Mouse (Mus musculus): ENCODE data around the gene Apod.

Gene Apod

DNA sequence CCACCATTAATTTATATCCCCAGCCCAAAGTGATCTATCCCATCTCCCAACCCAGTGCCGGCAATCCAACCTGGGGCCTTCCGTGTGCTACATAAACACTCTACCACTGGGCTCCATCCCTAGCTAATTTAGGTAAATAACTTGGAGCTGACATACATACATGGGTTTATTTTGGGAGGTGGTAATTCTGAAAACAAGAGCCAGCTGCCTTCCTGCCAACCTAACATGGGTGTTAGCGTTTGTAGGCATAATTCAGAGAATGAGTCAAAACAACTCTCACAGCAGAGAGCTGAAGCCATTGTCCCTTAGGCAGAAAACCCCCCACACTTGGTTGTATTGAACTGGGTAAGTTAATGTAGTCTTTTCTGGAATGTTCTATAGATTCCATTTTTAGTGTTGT is 26.9 kb downstream of the Apod start:
- no peak for DNase-seq (ENCODE audit: extremely low read depth, insufficient read length, low spot score)

GRCm38 (mm10) chr16:31286801-31287488 is 27.7 kb downstream of the Apod start:
- DNase-seq (ENCODE audit: extremely low read depth, insufficient read length, low spot score), result no peak

GRCm38 (mm10) chr16:31281981-31282380 is 32.6 kb downstream of the Apod start:
- DNase-seq (ENCODE audit: extremely low read depth, insufficient read length, low spot score), result no peak

DNA sequence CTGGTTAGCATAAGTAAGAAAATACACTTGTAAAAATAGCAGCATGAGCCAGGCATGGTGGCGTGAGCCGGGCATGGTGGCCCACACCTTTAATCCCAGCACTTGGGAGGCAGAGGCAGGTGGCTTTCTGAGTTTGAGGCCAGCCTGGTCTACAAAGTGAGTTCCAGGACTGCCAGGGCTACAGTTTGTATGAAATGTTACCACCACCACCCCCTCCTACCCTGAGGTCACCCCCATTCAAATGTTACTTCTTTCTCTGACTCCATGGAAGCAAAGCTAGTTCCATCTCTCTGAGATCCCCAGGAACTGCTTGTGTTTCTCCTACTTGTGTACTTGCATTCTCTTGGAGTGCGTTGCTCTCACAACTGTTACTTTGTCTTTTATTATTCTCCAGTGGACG is 34.4 kb downstream of the Apod start:
- no peak for DNase-seq (ENCODE audit: extremely low read depth, insufficient read length, low spot score)

GRCm38 (mm10) chr16:31278581-31278980 is 36.0 kb downstream of the Apod start:
- no peak for DNase-seq (ENCODE audit: extremely low read depth, insufficient read length, low spot score)

DNA sequence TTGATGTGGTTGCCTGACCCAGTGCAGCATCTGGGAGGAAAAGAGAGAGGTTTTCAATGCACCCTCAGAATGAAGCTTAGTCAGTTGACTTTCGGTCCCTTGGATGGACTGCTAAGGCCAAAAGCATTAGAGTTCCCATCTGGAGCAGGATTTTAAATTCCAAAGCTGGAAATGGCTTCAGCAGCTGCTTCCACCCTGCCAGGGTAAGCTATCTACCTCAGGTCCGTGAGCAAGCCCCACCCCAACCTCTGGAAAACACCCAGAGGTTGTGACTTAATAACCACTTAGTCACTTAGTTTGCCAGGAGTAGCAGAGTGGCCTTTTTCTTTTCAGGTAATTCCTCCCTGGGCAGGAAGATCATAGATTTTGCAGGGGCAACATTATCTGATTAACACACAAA is 36.5 kb downstream of the Apod start:
- DNase-seq (ENCODE audit: extremely low read depth, insufficient read length, low spot score), result no peak

- DNase-seq (ENCODE audit: extremely low read depth, insufficient read length, low spot score), result no peak
These were observed 37.6 kb downstream of the Apod start for GRCm38 (mm10) chr16:31276962-31277361.

GRCm38 (mm10) chr16:31276539-31276938 is 38.1 kb downstream of the Apod start:
- DNase-seq (ENCODE audit: extremely low read depth, insufficient read length, low spot score), result no peak

DNA sequence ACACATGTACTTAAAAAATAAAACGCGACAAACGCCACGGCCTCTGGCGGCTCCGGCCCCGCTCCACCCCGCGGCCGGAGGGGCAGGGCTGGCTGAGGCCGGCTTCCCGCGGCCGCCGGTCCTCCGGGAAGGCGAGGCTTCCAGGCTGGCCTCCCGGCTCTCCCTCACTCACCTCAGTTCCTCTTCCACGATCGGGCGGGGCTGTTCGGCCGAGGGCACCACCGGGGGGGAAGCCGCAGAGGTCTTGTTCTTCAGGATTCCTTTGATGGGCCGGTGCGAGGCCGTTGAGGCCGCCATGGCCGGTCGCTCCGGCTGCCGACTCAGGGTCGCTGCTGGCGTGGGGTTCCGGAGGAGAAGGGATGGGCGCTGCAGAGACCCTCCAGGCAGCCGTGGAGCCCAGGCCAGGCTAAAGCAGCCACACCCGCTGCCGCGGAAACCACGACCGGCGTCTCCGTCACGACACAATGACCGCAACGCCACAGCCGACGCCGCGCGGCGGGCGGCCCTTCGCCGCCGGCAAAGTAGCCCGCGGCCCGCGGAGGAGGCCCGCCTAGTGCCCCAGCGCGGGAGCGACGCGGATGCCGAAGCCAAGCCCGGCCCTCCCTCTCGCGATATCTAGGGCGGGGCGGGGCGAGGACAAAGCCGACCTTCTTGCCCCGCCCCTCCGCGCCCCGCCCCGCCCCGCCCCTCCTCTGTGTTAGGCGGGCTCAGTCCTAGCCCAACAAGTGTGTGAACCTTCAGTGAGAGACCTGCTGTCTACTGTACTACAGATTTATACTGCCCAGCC is 39.7 kb downstream of the Apod start, which contains the start of gene Ppp1r2:
TSS of gene Ppp1r2 (minus strand) at position 604 of the 787 bp plus-strand sequence.
- peak; percentile 93 for DNase-seq (ENCODE audit: extremely low read depth, insufficient read length, low spot score)

- no peak for DNase-seq (ENCODE audit: extremely low read depth, insufficient read length, low spot score)
These were observed 40.5 kb downstream of the Apod start for GRCm38 (mm10) chr16:31274084-31274483.

DNA sequence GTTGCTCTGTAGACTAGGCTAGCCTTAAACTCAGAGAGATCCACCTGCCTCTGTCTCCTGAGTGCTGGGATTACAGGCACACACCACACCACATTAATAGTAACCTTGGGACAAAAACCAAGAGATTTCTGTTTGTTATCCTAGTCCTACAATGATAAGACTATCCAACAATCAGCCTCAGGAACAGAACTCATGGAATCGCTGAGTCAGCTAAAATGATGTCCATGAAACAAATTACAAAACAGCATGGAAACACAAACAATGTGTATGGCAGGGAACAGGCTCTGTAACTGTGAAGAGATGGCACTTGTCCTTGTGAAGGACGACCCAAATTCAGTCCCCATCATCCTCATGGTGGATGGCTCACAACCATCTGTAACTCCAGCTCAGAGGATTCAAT is 47.9 kb downstream of the Apod start:
- no peak for DNase-seq (ENCODE audit: extremely low read depth, insufficient read length, low spot score)

- DNase-seq (ENCODE audit: extremely low read depth, insufficient read length, low spot score), result no peak
These were observed 58.5 kb downstream of the Apod start for GRCm38 (mm10) chr16:31256151-31256550.

DNA sequence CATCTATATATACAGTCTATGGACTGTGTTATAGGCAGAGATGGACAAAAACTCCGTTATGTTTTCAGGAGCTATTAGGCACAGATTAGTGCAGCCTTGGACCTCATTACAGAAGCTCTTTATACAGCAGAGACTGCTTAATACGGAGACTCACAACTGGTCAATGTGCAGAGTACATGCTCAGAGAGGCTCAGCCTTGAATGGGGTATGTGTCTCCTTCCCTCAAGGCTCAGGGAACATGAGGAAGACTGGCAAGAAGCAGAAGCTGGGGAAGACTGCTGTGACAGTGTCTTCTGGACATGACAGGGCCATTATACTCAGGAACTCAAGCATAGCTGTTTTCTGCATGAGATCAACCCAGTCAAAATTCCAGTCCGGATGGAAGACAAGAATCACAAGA is 58.9 kb downstream of the Apod start:
- DNase-seq (ENCODE audit: extremely low read depth, insufficient read length, low spot score), result no peak

GRCm38 (mm10) chr16:31249401-31249800 is 65.2 kb downstream of the Apod start:
- DNase-seq (ENCODE audit: extremely low read depth, insufficient read length, low spot score), result no peak

- no peak for DNase-seq (ENCODE audit: extremely low read depth, insufficient read length, low spot score)
These were observed 65.9 kb downstream of the Apod start for GRCm38 (mm10) chr16:31248717-31249116.

- no peak for DNase-seq (ENCODE audit: extremely low read depth, insufficient read length, low spot score)
These were observed 67.2 kb downstream of the Apod start for GRCm38 (mm10) chr16:31247442-31247841.
